Mouse (Mus musculus): ENCODE results near the gene R3hdml. TPM values are rescaled to one million over a fixed set of nuclear protein-coding genes. Genes with fewer than 3 reads are reported as not detected.

R3hdml gene
- total RNA-seq, 2 experiments from 2014 or later: not detected

DNA sequence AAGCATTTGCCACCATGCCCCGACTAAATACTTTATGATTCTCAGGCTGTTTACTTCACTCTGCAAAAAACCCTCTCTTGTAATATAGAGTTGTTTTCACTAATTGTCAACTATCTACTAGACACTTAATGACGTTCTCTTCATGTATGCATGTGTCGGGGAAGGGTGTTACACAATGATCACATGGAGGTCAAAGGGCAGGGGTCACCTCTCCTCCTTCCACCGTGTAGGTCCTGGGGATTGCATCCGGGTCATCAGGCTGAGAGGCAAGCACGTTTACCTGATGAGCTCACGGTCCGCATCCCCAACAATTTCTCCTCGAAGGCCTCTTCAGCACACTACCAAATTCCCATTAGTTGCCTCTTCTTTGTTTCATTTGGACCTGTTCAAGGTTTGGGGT, 41.1 kb downstream of the R3hdml start:
- intact Hi-C loops (cut with DNase I; ENCODE audit: low total_unique reads): loop anchor here (10.0 kb wide), 3 partner anchors 62 to 252 kb away; no protein-coding TSS in a partner anchor

DNA sequence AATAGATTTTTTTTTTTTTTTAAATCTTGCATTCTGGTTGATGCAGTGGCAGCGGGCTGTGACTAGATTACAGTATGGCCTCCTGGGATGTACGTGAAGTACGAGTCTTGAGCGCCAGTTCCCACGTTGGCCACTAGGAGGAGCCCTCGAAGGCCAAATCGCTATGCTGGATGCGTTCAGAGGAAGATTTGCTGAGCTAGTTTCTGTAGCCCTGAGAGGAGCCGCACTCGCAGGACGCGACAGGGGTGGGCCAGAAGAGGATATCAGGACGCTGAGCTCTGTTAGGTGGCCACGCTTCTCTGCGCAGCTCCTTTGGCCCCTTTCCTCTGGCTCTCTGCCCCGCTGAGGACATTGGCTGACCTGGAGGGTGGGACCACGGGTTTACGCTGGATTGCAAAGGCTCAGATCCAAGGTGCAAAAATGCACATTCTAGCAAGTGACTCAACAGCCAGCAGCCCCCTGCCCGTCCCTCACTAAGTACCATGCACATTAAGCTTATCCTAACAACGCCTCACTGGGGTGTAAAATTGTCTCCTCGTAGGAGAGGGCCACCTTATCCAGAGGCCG, 42.9 kb downstream of the R3hdml start:
- peak; percentile 85 for DNase-seq
- intact Hi-C loops (cut with DNase I; ENCODE audit: low total_unique reads): loop anchor here (10.0 kb wide), 3 partner anchors 60 to 250 kb away; no protein-coding TSS in a partner anchor

More for the DNA sequence above, 41.1 kb downstream of the R3hdml start:
- no peak for DNase-seq

DNA sequence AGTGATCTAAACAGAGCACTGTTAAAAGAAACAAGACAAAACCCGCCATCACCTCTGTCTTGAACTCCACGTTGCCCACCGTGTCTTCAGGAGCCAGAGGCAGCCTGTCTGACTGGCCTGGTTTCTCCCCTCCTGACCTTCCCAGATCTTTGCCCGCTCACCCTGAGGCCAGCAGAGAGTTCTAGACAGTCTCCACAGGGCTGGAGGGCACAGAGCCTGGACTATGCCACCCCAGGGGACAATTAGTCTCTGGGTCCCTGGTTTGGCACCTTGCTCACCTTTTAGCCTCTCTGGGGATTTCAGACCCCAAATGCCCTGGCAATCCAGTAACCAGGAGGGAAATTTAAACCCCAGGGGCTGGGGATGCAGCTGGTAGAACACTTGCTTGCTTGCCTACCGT, 45.3 kb downstream of the R3hdml start:
- no peak for DNase-seq
- intact Hi-C loops (cut with DNase I; ENCODE audit: low total_unique reads): loop anchor here (10.0 kb wide), 3 partner anchors 57 to 247 kb away; no protein-coding TSS in a partner anchor

DNA sequence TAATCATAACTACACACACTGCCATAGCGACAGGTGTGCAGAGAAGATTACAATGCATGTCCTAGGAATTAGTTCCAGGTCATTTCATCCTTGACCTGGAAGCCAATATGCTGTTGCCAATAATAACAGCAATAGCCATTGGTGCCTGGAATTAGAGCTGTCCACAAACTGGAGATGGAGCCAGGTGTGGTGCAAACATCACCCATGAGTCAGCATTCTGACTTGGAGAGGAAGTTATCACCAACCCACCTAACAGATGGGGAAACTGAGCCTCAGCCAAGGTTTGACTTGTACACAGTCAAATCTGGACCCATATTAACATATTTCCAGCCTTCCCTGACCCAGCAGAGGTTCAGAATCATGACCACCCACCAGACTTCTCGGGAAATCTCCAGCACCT, 46.3 kb downstream of the R3hdml start:
- no peak for DNase-seq
- intact Hi-C loops (cut with DNase I; ENCODE audit: low total_unique reads): loop anchor here (10.0 kb wide), 3 partner anchors 56 to 246 kb away; no protein-coding TSS in a partner anchor

DNA sequence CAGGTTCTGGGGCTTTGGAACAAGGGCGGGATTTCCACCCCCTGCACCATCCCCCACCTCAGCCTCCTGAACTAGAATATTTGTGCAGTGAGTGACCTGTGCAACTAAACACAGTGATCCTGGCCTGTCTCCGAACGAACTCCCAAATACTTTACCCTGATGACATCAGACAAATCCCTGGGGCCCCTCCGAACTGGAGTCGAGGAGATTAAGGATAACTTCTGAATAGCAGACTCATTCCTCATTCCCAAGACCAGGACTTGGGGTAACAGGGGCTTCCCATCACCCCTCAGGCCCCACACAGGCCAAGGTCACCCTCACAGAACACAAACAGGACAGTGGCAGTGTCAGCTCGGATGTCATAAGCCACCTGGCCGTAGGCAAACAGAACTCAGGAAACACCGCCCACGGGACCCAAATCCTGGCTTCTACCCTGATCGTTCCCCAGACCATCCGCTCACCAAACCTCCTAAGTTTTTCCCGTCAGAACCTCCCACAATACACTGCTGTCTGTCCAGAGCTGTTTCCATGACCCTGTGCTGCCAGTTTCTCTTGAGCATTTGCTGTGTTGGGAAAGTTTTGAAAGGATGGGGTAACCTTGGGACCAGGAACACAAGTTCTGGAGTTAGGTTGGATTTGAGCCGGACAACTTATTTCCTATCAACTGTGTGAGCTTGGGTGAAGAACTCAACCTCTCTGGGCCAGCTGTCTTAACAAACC, 47.4 kb downstream of the R3hdml start:
- intact Hi-C loops (cut with DNase I; ENCODE audit: low total_unique reads): loop anchor here (10.0 kb wide), 3 partner anchors 55 to 245 kb away; no protein-coding TSS in a partner anchor
- DNase-seq: no peak

DNA sequence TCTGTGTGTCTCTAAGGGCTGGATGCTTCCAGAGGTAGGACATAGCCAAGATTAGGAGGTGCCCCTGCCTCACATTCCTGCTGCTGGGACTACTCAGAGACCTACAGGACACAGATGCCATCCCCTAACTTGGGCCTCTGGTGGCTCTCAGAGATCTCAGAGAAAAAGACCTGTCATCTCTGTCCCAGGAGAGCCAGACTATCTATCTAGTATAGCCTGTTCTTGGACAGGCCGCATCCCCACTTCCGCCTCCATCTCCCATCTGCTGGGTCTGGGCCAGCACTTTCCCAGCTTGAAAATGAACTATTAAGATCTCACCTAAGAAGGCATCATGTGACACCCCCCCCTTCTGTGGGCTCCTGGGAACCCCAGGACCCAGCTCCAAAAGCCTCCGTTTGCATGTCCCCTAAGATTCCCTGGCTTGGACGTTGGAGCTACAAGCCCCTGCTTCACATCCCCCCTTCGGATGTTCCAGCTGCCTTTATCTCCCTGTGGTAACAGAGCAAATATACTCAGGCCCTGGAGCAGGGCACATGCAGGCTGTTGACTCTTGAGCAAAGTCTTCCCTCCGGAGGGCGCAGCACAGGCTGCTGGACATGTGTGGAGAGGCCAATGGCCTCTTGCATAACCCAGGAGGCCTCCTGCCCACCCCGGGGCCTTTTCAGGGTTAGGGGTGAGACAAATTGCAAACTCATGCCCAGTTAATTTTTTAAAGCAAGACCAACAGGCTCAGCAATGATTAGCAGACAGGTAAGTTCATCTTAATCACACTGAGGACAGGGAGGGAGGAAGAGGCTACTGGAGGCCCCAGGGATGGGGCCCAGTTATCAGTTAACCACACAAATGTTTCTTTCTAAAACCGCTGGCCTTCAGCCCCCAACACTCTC, 48.4 kb downstream of the R3hdml start:
- no peak for DNase-seq
- intact Hi-C loops (cut with DNase I; ENCODE audit: low total_unique reads): no loop called here

DNA sequence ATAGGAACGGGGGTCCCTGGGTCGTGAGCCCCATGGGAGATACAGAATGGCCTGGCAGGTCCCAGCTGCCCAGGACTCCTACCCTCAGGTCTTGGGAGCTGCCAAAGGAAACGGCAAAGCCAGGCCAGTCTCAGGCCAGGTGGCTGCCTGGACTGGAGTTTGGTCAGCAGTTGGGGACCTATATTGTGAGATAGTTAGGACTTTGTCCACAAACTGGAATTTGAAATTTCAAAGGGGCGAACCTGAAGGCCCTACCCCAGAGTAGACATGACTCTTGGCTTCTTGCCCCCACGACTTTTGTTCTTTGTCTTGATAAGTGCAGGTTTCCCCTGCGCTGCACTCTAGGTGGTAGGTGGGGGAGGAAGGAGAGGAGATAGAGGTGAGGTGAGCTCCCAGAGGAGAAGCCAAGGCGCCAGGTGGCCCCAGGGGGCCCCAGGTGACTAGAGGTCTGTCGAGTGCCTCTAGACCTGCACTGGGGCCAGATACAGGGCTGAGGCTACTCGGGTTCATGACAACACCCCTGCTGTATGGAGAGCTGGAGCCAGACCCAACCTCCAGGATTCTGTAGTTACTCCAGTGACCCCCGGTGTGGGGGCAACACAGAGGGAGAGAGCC, 49.6 kb downstream of the R3hdml start:
- intact Hi-C loops (cut with DNase I; ENCODE audit: low total_unique reads): no loop called here
- no peak for DNase-seq

DNA sequence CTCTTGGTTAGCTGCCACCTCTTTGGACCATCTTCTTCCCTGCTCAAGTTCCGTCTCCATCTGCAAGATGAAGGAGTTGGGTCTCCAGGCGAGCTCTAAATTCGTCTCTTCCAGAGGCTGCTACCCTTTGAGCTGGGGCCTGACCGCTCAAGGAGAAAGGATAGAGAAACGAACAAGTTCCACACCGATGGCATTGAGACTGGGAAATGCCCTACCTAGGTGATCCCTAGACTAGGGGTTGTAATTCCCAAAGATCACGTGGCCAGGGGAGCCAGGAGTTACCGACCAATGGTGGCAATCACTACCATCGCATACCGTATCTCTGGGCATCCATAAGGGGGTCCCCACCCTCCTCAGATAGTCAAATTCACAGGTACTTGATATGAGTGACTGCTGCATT, 50.6 kb downstream of the R3hdml start:
- no peak for DNase-seq
- intact Hi-C loops (cut with DNase I; ENCODE audit: low total_unique reads): no loop called here

DNA sequence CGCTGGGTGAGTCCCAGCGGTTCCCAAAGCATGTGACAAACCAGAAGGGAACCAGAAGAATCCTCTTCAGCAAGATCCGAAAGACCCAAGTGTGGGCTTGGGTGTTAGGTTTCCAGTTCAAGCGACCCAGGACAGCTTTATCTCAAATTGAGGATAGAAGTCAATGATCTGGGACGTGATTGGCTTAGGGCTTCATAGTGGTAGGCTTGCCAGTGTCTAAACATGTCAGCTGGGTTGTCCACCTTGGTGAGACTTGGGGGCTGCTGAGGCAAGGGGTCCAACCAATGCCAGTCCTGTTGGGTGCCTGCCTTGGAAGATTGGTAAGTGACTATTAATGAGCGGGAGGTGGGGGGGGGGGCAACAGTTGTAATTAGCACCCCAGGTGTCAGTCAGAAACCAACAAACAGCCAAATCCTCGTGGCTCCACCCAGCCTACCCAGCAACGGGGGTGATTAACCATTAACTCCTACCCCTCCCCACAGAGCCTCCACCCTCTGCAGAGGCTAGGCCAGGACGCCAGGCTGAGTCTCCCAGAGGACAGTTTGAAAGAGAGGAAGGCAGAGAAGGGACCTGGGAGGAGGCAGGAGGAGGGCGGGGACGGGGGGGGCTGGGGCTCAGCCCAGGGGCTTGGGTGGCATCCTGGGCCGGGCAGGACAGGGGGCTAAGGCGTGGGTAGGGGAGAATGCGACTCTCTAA, 54.7 kb downstream of the R3hdml start:
- no peak for DNase-seq
- intact Hi-C loops (cut with DNase I; ENCODE audit: low total_unique reads): no loop called here

DNA sequence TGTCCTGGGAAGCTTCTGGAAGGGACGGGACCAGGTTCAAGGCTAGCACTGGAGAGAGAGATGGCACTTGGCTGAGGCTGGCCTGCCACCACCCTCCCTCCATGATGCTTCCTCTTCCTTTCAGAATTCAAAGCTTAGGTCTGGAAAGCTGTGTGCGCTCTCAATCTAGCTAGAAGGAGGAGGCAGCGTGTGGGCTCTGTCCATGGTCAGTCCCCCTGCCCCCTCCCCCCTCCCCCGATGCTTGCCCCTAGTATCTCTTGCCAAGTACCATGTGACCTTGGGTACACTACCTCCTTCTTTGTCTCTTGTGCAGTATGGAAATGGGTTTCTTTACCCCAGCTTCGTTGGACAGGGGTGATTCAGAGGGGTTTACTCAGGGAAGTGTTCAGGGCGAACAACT, 56.7 kb downstream of the R3hdml start:
- intact Hi-C loops (cut with DNase I; ENCODE audit: low total_unique reads): no loop called here
- no peak for DNase-seq

DNA sequence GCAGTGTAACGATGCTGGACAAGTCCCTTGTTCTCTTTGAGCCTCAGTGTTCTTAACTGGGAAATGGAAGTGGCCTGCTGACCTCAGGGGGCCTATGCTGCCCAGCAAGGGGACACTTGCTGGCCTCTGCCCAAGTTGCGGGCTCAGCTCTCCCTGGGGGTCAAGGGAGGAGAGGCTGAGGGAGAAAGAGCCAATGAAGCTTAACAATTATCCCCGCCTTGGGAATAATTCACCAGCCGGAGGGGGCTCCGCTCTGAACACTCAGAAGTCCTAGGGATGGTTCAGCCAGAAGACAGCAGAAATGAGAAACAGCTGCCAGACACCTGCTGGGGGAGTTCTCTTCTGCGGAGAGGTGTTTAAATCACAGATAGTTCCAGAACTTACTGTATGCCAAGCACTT, 57.7 kb downstream of the R3hdml start:
- intact Hi-C loops (cut with DNase I; ENCODE audit: low total_unique reads): no loop called here
- DNase-seq: no peak

Other genes with a start within 250 kb of the R3hdml start
- 100 to 1,000 TPM; 352 to 422 TPM for gene Jph2, start 94.3 kb upstream of the R3hdml start, total RNA-seq (2021)
- gene Oser1, start 67.6 kb upstream of the R3hdml start, total RNA-seq (2021): 10 to 100 TPM; 25.9 to 29.5 TPM
- gene Gdap1l1, start 53.8 kb upstream of the R3hdml start, total RNA-seq (2021): under 1 TPM in 1 of 2 experiments, not detected in 1; 0.23 TPM
- gene Fitm2, start 19.7 kb upstream of the R3hdml start, total RNA-seq (2021): 10 to 100 TPM; 46.2 to 63.3 TPM
- gene Hnf4a, start 14.5 kb downstream of the R3hdml start, total RNA-seq (2021): not detected
- gene Ttpal, start 110.0 kb downstream of the R3hdml start, total RNA-seq (2021): 1 to 10 TPM; 7.7 to 8.2 TPM
- gene Serinc3, start 152.8 kb downstream of the R3hdml start, total RNA-seq (2021): 100 to 1,000 TPM; 124 to 167 TPM
- gene Pkig, start 166.1 kb downstream of the R3hdml start, total RNA-seq (2021): 10 to 100 TPM; 78.2 to 85.3 TPM

Measured in gastrocnemius, postnatal 14 days (tissue).